Mouse (Mus musculus) CD4-positive helper T cell, adult 2 months (primary cell): ENCODE measurements around the gene Gprc5d.

Experiments used
- DNase-seq: peaks from one replicate; pipeline ENCODE4 v3.0.0-alpha.2; 2012; ENCODE audit warnings: low read depth, missing footprints, low spot score

Gene Gprc5d

DNA sequence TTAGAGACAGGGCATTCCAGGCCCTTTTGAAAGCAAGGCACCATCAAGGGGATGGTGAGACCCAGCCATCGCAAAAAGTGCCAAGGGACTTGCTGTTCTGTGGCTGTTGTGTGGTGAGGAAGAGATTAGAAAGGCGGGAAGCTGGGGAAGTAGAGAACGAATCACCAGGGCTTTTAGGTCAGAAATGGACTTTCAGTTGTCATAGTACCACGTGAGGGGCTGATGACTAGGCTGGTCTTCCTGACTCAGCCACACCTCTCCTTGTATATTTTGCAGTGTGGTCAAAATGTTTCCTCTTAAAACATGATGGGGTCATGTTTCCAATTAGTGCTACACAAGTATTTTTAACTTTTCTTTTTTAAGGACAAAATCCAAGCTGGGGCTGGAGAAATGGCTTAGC, 17.7 kb upstream of the Gprc5d start:
- no peak for DNase-seq

DNA sequence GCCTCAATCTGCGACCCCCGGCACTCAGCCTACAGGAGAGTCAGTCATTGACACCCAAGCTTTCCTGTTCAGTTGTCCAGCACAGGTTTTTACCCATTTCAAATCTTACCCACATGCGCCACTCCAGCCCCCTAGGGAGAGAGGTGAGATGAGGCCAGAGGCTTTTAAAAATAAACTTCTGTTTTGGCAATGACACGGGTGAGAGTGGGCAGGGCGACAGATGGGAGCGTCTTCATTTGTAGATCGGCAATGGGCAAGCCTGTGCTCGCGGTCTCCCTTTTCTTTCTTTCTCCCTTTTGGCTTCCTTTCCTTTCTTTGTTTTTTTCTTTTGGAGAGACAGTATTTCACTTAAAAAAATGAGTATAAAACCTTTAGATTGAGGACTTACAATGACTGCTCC, 15.4 kb upstream of the Gprc5d start:
- DNase-seq, result no peak

DNA sequence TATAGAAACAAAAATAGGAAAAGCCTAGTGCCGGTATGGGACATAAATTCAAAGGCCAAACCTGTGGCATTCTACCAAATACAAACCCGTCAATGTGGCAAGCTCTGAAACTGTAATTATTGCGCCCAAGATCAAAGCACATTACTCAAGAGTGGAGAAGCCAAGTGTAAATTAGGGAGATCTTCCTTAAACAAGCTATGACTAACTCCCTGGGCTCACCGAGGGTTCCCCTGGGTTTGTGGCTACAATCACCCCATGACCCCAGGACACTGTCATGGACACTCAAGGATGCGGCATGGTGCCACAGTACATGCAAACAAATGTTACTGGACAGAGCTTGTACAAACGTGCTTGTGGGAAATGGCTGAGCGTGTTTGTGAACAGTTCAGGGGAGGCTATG, 15.0 kb upstream of the Gprc5d start:
- DNase-seq, result no peak

DNA sequence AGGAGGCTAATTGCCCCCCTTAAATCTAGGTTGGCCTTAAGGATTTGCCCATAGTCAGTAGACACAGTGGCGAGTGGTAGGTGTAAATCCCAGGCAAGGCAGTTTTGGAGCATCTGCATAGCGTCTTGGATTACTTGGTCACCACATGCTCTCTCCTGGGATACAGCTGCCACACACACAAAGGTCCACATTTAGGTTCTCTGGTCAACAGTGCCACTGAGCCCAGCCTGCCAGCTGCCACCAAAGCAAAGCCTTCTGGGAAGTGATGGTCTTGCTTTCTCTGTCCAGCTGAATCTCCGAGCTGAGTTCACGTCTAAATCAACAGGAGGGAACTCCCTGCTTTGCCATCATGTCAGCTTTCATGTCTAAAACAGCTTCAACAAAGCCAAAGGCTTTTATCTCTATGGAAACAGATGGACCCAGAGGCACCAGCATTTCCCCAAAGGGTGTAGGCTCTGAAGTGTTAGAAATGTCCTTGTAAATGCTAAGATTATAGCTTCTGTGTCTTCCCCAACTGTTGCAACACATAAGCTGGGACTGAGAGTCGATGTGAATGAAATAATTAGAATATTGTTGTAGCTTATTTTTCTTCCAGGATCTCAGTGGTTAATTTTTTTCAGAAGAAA, 6.8 kb upstream of the Gprc5d start:
- DNase-seq, result no peak

GRCm38 (mm10) chr6:135116479-135116878, 1.6 kb downstream of the Gprc5d start:
- DNase-seq, result no peak

GRCm38 (mm10) chr6:135113114-135113436, 5.0 kb downstream of the Gprc5d start:
- no peak for DNase-seq

DNA sequence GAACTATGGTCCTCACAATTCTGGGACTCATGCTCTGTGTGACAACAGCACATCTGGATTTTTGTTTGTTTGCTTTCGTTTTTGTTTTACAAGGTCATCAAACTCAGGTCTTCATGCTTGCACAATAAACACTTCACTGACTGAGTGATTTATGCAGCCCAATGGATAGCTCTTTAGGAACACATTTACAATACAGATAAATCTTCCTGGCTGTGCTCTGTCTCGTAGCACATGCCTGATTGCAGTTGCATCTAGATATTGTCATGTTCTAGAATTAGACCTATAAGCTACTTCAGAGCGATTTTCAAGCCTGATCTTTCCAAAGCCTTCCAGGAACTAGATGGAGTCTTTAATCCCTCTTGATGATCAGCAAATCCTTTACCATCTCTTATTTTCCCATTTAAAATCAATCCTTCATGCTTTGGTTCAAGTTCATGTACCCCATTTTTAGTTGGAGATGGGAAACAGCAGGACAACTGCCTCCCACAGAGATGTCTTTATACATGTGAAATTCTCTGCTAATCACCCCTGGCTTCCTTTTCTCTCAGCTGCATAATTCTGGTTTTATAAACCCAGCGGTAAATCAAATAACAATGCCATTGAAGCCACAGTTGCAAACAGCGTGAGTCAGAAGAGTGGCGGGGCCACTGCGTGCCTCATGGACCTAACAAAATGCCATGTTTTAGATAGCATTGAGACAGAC, 5.5 kb downstream of the Gprc5d start:
- no peak for DNase-seq

GRCm38 (mm10) chr6:135107014-135107413, 11.1 kb downstream of the Gprc5d start:
- no peak for DNase-seq

GRCm38 (mm10) chr6:135102736-135103303, 15.3 kb downstream of the Gprc5d start:
- no peak for DNase-seq

- no peak for DNase-seq
Measured at GRCm38 (mm10) chr6:135100787-135101472, 17.2 kb downstream of the Gprc5d start.

GRCm38 (mm10) chr6:135092798-135093470, 25.1 kb downstream of the Gprc5d start:
- DNase-seq, result no peak

GRCm38 (mm10) chr6:135090661-135091060, 27.4 kb downstream of the Gprc5d start:
- no peak for DNase-seq

DNA sequence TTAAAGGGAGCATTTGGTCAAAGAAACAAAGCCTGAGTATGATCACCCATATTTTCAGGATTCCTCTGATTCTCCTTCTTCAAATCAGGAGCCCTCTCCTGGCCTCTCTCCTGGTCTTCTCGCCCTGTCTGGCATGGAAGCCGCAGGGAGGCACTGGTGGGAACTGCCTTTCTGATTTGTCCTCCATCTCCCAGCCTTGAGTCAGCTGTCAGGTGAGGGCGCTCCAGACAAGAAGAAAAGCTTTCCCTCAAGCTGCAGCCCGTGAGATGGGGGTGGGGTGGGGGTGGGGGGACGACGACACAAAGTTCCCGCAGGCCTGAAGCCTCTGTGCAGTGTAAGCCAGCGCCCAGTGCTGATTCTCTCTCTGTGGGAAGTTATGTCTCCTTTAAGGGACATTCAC, 28.3 kb downstream of the Gprc5d start:
- no peak for DNase-seq

DNA sequence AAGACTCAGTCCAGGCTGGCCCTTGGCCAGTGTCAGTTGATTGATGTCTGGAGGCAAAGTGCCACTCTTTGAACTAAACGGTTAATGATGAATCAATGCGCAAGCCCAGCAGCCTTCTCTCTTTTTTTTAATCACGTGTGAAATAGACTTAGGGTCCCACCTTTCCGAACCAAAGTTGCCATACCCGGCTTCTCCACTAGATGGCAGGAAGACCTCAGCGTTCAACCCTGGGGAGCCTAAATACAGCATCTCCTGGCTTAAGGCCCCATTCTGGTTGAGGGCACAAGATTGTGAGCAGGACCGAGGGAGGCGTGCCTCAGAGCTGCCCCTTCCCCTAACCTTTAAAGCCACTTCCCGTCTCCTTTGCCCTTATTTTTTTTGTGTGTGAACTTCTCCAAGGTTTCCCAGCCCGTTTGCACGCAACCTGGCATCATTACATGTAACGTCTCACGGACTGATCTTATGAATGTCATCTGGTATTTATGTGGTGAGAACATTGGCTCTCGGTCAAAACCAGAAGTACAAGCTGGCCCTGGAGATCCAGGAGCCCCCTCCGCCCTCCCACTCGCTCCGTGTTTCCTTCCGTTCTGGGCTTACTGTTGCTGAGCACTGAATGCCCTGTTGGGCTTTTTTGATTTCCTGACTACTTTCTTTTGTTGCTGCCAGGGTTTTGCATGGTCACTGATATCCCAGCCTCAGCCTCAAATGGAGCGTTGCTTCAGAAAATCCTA, 30.2 kb downstream of the Gprc5d start:
- DNase-seq, result peak; percentile 59

DNA sequence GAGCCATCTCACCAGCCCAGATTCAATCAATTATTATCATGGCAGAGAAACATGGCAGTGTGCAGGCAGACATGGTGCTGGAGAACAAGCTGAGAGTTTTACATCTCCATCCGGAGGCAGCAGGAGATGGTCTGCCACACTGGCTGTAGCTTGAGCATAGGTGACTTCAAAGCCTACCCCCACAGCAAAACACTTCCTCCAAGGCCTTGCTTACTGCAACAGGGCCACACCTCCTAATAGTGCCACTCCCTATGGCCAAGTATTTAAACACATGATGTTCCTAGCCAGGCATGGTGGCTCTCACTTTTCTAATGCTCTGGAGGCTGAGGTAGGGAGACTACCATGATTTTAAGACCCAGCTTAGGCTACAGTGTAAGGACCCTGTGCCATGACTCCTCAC, 32.4 kb downstream of the Gprc5d start:
- no peak for DNase-seq

GRCm38 (mm10) chr6:135083991-135084502, 34.0 kb downstream of the Gprc5d start:
- no peak for DNase-seq

DNA sequence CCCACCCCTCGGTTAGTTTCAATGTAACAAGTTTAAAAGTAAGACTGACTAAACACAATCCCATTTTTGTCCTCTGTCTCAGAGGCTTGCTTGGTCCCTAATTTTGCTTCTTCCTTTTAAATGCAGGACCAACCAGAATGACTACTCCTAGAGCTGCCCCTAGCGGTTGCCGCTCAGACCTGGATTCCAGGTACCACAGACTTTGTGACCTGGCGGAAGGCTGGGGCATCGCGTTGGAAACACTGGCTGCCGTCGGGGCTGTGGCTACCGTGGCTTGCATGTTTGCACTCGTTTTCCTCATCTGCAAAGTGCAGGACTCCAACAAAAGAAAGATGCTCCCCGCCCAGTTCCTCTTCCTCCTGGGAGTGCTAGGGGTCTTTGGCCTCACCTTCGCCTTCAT, 39.7 kb downstream of the Gprc5d start:
- no peak for DNase-seq

DNA sequence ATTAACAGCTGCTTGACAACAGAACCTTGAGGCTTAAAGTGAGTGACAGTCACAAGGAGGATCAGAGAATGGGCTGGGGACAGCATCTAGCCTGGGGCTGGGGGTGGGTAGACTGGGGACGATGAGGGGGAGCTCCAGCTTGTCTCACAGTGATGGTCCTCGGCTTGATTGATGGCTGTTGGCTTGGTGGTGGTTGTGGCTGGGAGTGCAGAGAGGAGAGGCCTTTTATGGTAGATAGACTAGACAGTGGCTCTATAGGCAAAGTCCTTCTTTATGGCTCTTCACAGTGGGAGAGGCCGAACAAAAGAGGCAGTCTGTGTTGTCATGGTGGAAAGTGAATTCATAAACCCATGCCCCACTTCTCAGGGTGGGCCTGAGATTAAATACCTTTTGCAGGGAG, 41.9 kb downstream of the Gprc5d start:
- DNase-seq, result no peak

DNA sequence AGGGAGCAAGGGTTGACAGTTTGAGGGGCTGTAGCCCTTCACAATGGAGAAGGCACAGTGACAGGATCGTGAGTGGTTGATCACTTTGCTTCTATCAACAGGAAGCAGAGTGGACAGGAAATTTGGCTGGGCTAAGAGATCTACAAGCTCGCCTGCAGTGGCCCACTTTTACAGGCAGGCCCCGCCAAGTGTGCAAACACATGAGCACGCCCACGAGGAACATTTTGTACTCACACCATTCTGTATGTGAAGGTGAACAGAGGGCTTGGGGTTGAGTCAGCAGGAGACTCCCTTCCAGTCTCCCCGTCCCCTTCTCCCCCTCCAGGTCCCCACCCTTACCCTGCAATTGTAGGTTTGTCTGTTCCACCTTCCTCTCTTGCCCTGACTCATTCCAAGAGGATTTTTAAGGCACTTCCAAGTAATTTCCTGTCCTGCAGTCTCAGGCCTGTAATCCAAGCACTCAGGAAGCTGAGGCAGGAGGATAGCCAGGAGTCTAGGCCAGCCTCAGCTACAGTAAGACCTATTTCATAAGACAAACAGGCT, 43.6 kb downstream of the Gprc5d start:
- no peak for DNase-seq

DNA sequence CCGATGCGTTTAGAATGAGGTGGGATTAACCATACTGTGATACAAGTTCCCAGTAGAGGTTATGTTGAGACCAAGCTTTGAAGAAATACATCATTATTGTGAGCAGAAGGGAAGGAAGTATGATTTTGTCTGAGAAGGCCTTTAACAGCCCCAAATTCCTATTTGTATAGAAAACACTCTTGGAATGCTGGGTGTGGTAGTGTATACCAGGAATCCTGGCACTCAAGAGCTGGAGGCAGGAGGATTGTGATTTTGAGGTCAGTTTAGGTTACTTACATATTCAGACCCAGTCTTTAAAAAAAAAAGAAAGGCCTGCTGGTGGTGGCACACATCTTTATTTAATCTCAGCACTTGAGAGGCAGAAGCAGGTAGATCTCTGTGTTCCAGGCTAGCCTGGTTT, 47.7 kb downstream of the Gprc5d start:
- no peak for DNase-seq

DNA sequence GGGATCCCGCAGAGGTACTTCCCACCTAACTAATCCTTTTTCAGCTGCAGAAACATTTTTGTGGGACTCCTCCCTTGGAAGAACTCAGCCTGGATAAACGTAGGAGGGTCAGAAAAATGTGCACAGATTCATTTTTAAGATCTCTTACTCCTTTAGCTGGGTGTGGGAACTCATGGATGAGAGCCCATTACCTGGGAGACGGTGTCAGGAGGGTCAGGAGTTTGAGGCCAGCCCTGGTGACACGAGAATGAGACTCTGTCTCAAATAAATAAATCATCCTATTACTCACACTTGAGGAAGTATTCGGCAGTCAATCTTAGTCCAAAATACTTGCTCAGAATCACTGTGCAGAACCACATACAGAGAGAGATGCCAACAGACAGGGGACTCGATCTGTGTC, 48.2 kb downstream of the Gprc5d start:
- DNase-seq, result no peak
